Comparison of ENCODE assay signal across 20 mouse cellular contexts in genomic region chr5:122265942-122266341, GRCm38 (mm10). TPM values are rescaled to one million over a fixed set of nuclear protein-coding genes. Genes with fewer than 3 reads are reported as not detected.
DNase-seq lines count a peak whose midpoint lies in the region; ATAC-seq and TF ChIP-seq lines count a peak whose summit lies in the region.
"Had no signal": no experiment of that assay in that cellular context is flagged by ENCODE, and none has a peak within 500 bp of the region (broad histone marks: within the 10 kb centered on the region; RNA-seq: fewer than 3 reads in every experiment).

No protein-coding gene starts in this region.

- in situ Hi-C loops in Patski (cut with MboI; ENCODE audit: low pct_unique_long_range_greater_than_20kb) = loop anchor here (5.0 kb wide), 1 partner anchor 81 kb away; no protein-coding TSS in a partner anchor

- TF ChIP-seq EP300 in lung, postnatal 0 days (IDR thresholded peaks at IDR 0.05) = no peak

- CTCF ChIA-PET in Patski (lab: Charles Lee) = interaction anchor here (0.8 to 7.2 kb wide), 3 partner anchors 80 to 100 kb away, joined by 3 to 90 read pairs (median 3); no protein-coding TSS in a partner anchor

- H3K4me2 ChIP-seq in intestine, postnatal 0 days (replicated peaks; ENCODE audit: low read depth) = no peak overlapping the region
- no peak overlapping the region for H3K4me2 ChIP-seq in intestine, embryonic 16.5 days (ENCODE audit: low read depth, low read length)
- no peak overlapping the region for H3K4me2 ChIP-seq in lung, postnatal 0 days (replicated peaks; ENCODE audit: low read depth, low read length)
- no peak overlapping the region for H3K4me2 ChIP-seq in kidney, embryonic 14.5 days (replicated peaks; ENCODE audit: low read depth, low read length)
- H3K4me2 ChIP-seq: heart, embryonic 15.5 days; lung, embryonic 14.5 days; neural tube, embryonic 12.5 days had no signal

- no peak for ATAC-seq in intestine, postnatal 0 days
- no peak for ATAC-seq in intestine, embryonic 16.5 days
- no peak for ATAC-seq in lung, postnatal 0 days
- ATAC-seq in Patski = no peak
- no peak for ATAC-seq in inflammation-experienced regulatory T-cells, adult 6 months
- no peak for ATAC-seq in kidney, embryonic 14.5 days (ENCODE audit: low FRiP score, low TSS enrichment)
- ATAC-seq: hindbrain, embryonic 16.5 days had no signal

- no peaks in the 10 kb centered on the region for H3K9me3 ChIP-seq in intestine, postnatal 0 days (ENCODE audit: control insufficient read depth)
- H3K9me3 ChIP-seq in intestine, embryonic 16.5 days (ENCODE audit: control insufficient read depth, low read length) = no peaks in the 10 kb centered on the region
- no peaks in the 10 kb centered on the region for H3K9me3 ChIP-seq in lung, postnatal 0 days (ENCODE audit: low read length)
- H3K9me3 ChIP-seq in kidney, embryonic 14.5 days (ENCODE audit: control insufficient read depth, low read length) = no peaks in the 10 kb centered on the region
- H3K9me3 ChIP-seq: forebrain, embryonic 10.5 days; heart, embryonic 15.5 days; limb, embryonic 10.5 days; megakaryocyte, embryonic 14.5 days; neural tube, embryonic 12.5 days had no signal

- H3K27ac ChIP-seq in intestine, postnatal 0 days (ENCODE audit: low read depth, low read length) = no peak overlapping the region
- H3K27ac ChIP-seq in intestine, embryonic 16.5 days (ENCODE audit: low read length) = no peak overlapping the region
- no peak overlapping the region for H3K27ac ChIP-seq in lung, postnatal 0 days (ENCODE audit: low read length)
- no peak overlapping the region for H3K27ac ChIP-seq in kidney, embryonic 14.5 days (ENCODE audit: low read depth, low read length)
- H3K27ac ChIP-seq: forebrain, embryonic 10.5 days; heart, embryonic 15.5 days; limb, embryonic 10.5 days; neural tube, embryonic 12.5 days had no signal

- no peak overlapping the region for H3K4me3 ChIP-seq in intestine, postnatal 0 days (ENCODE audit: low read depth, low read length)
- H3K4me3 ChIP-seq in intestine, embryonic 16.5 days (ENCODE audit: low read length) = no peak overlapping the region
- H3K4me3 ChIP-seq in lung, postnatal 0 days (ENCODE audit: low read depth, low read length) = no peak overlapping the region
- H3K4me3 ChIP-seq in lung, adult 2 months (replicated peaks; ENCODE audit: extremely low read depth, low read depth, low read length) = no peak overlapping the region
- no peak overlapping the region for H3K4me3 ChIP-seq in kidney, embryonic 14.5 days (ENCODE audit: low read length)
- H3K4me3 ChIP-seq: forebrain, embryonic 10.5 days; heart, embryonic 15.5 days; limb, embryonic 10.5 days; megakaryocyte, embryonic 14.5 days; neural tube, embryonic 12.5 days had no signal

- H3K36me3 ChIP-seq in intestine, postnatal 0 days (ENCODE audit: control insufficient read depth, insufficient read depth) = 0 out of 2 replicates have a peak, but pooled peaks cover 3% of the 10 kb centered on the region
- no peaks in the 10 kb centered on the region for H3K36me3 ChIP-seq in intestine, embryonic 16.5 days (ENCODE audit: control insufficient read depth, insufficient read depth, low read length)
- H3K36me3 ChIP-seq in lung, postnatal 0 days (ENCODE audit: insufficient read depth, low read length) = no peaks in the 10 kb centered on the region
- peaks cover 4% of the 10 kb centered on the region; the same call in 1 of the 2 replicates for H3K36me3 ChIP-seq in kidney, embryonic 14.5 days (ENCODE audit: control insufficient read depth, insufficient read depth, low read length)
- H3K36me3 ChIP-seq: heart, embryonic 15.5 days had no signal

- POLR2A ChIA-PET in Patski (lab: Charles Lee) = no interaction called here

- 90% methylated on average over 2 of the region's 2 CpGs for WGBS in intestine, postnatal 0 days
- WGBS in intestine, embryonic 16.5 days = 92% methylated on average over 2 of the region's 2 CpGs
- WGBS in lung, postnatal 0 days = 68% methylated on average over 2 of the region's 2 CpGs
- 88% methylated on average over 2 of the region's 2 CpGs for WGBS in lung, adult 2 months
- 98% methylated on average over 2 of the region's 2 CpGs for WGBS in kidney, embryonic 14.5 days

- TF ChIP-seq POLR2A in lung, adult 2 months (IDR thresholded peaks at IDR 0.05; ENCODE audit: borderline replicate concordance, extremely low read depth, low read depth, low read length) = no peak

- 0 out of 2 replicates have a peak, but pooled peaks cover 3% of the 10 kb centered on the region for H3K4me1 ChIP-seq in intestine, postnatal 0 days (replicated peaks; ENCODE audit: control insufficient read depth, insufficient read depth, low read length)
- peaks cover 16% of the 10 kb centered on the region for H3K4me1 ChIP-seq in intestine, embryonic 16.5 days (ENCODE audit: control insufficient read depth, insufficient read depth, low read length)
- peaks cover 6% of the 10 kb centered on the region; the same call in 1 of the 2 replicates for H3K4me1 ChIP-seq in lung, postnatal 0 days (ENCODE audit: insufficient read depth, low read depth, low read length)
- peaks cover 8% of the 10 kb centered on the region for H3K4me1 ChIP-seq in lung, adult 2 months (ENCODE audit: control insufficient read depth, insufficient read depth, low read length)
- peaks cover 7% of the 10 kb centered on the region; the same call in 1 of the 2 replicates for H3K4me1 ChIP-seq in kidney, embryonic 14.5 days (ENCODE audit: control insufficient read depth, insufficient read depth, low read length)

- H3K27me3 ChIP-seq in intestine, postnatal 0 days (replicated peaks; ENCODE audit: control insufficient read depth, insufficient read depth, low read length) = no peaks in the 10 kb centered on the region
- H3K27me3 ChIP-seq in intestine, embryonic 16.5 days (replicated peaks; ENCODE audit: control insufficient read depth, insufficient read depth, low read length) = no peaks in the 10 kb centered on the region
- no peaks in the 10 kb centered on the region for H3K27me3 ChIP-seq in lung, postnatal 0 days (replicated peaks; ENCODE audit: insufficient read depth, low read length)
- no peaks in the 10 kb centered on the region for H3K27me3 ChIP-seq in Patski
- H3K27me3 ChIP-seq in kidney, embryonic 14.5 days (ENCODE audit: control insufficient read depth, insufficient read depth, low read length) = no peaks in the 10 kb centered on the region
- H3K27me3 ChIP-seq: heart, embryonic 15.5 days; megakaryocyte, embryonic 14.5 days; neural tube, embryonic 12.5 days had no signal

- no peak overlapping the region for H3K9ac ChIP-seq in intestine, postnatal 0 days (ENCODE audit: low read depth, low read length)
- no peak overlapping the region for H3K9ac ChIP-seq in intestine, embryonic 16.5 days (ENCODE audit: low read depth, low read length)
- no peak overlapping the region for H3K9ac ChIP-seq in lung, postnatal 0 days (replicated peaks; ENCODE audit: low read depth)
- H3K9ac ChIP-seq in kidney, embryonic 14.5 days (ENCODE audit: low read depth, low read length) = no peak overlapping the region
- H3K9ac ChIP-seq: heart, embryonic 15.5 days; lung, embryonic 14.5 days; neural tube, embryonic 12.5 days had no signal

- no peak for DNase-seq in lung, postnatal 0 days (ENCODE audit: low spot score)
- no peak for DNase-seq in lung, adult 2 months
- DNase-seq in Patski (ENCODE audit: low read depth, low spot score) = no peak
- DNase-seq: adrenal gland, adult 8-10 months; cerebellum, adult 18-20 months; cerebellum, postnatal 14 days; kidney, adult 8-10 months; kidney, postnatal 4 days; liver had no signal

- TF ChIP-seq CTCF in intestine, postnatal 0 days (IDR thresholded peaks at IDR 0.05; ENCODE audit: low read depth) = peak; percentile 38
- TF ChIP-seq CTCF in lung, postnatal 0 days (IDR thresholded peaks at IDR 0.05) = peak; percentile 36
- no peak for TF ChIP-seq CTCF in lung, adult 2 months (IDR thresholded peaks at IDR 0.05; ENCODE audit: insufficient read depth, low read length)
- peak; percentile 67 for TF ChIP-seq CTCF in Patski (IDR thresholded peaks at IDR 0.05)

RNA-seq across cellular contexts. Expression of gene Tctn1, which starts 1.7 kb away (rescaled TPM):
- 1.6 and 1.9 TPM in 2 replicates for polyA plus RNA-seq in intestine, postnatal 0 days (2015; fragmentation: Nextera tagmentation; extraction: Ambion mirVana)
- polyA plus RNA-seq in intestine, embryonic 16.5 days (2015; fragmentation: Nextera tagmentation; extraction: Ambion mirVana) = 3.2 and 3.5 TPM in 2 replicates
- polyA plus RNA-seq in lung, postnatal 0 days (2015; fragmentation: Nextera tagmentation; extraction: Ambion mirVana) = 4.5 and 5.1 TPM in 2 replicates
- polyA plus RNA-seq in lung, adult 2 months (2012; rRNA removed) = 29.8 and 33.2 TPM in 2 replicates
- 50.7 TPM for polyA plus RNA-seq in Patski (2021)
- 1 to 10 TPM in 1 of 3 experiments, under 1 TPM in 2; 0.68 to 1.7 (median 0.90) TPM for polyA plus RNA-seq in inflammation-experienced regulatory T-cells, adult 6 months (2017; shearing (Covaris generic))
- polyA plus RNA-seq in kidney, embryonic 14.5 days (2014; fragmentation: Nextera tagmentation; extraction: Ambion mirVana) = 6.5 and 9.8 TPM in 2 replicates

RNA-seq across cellular contexts. Expression of gene Pptc7, which starts 18.2 kb away (rescaled TPM):
- 13.0 and 13.6 TPM in 2 replicates for polyA plus RNA-seq in intestine, postnatal 0 days (2015; fragmentation: Nextera tagmentation; extraction: Ambion mirVana)
- polyA plus RNA-seq in intestine, embryonic 16.5 days (2015; fragmentation: Nextera tagmentation; extraction: Ambion mirVana) = 6.8 and 9.9 TPM in 2 replicates
- polyA plus RNA-seq in lung, postnatal 0 days (2015; fragmentation: Nextera tagmentation; extraction: Ambion mirVana) = 12.2 and 12.7 TPM in 2 replicates
- 30.4 and 35.3 TPM in 2 replicates for polyA plus RNA-seq in lung, adult 2 months (2012; rRNA removed)
- polyA plus RNA-seq in Patski (2021) = 31.1 TPM
- 10 to 100 TPM in 2 of 3 experiments, 1 to 10 TPM in 1; 9.6 to 21.6 (median 20.9) TPM for polyA plus RNA-seq in inflammation-experienced regulatory T-cells, adult 6 months (2017; shearing (Covaris generic))
- polyA plus RNA-seq in kidney, embryonic 14.5 days (2014; fragmentation: Nextera tagmentation; extraction: Ambion mirVana) = 7.9 and 10.9 TPM in 2 replicates

RNA-seq across cellular contexts. Expression of gene Hvcn1, which starts 59.3 kb away (rescaled TPM):
- polyA plus RNA-seq in intestine, postnatal 0 days (2015; fragmentation: Nextera tagmentation; extraction: Ambion mirVana) = 3.6 TPM in 2 replicates
- polyA plus RNA-seq in intestine, embryonic 16.5 days (2015; fragmentation: Nextera tagmentation; extraction: Ambion mirVana) = 5.6 and 5.7 TPM in 2 replicates
- 3.7 and 3.9 TPM in 2 replicates for polyA plus RNA-seq in lung, postnatal 0 days (2015; fragmentation: Nextera tagmentation; extraction: Ambion mirVana)
- polyA plus RNA-seq in lung, adult 2 months (2012; rRNA removed) = 19.6 and 21.9 TPM in 2 replicates
- polyA plus RNA-seq in Patski (2021) = 0.15 TPM
- polyA plus RNA-seq in inflammation-experienced regulatory T-cells, adult 6 months (2017; shearing (Covaris generic)) = 10 to 100 TPM; 31.9 to 54.2 (median 48.9) TPM
- polyA plus RNA-seq in kidney, embryonic 14.5 days (2014; fragmentation: Nextera tagmentation; extraction: Ambion mirVana) = 12.7 TPM in 2 replicates
